Mouse (Mus musculus): ENCODE results near the gene Prmt3. TPM values are rescaled to one million over a fixed set of nuclear protein-coding genes. Genes with fewer than 3 reads are reported as not detected.

Prmt3 gene
- polyA plus RNA-seq, 1 experiment = 14.6 TPM

DNA sequence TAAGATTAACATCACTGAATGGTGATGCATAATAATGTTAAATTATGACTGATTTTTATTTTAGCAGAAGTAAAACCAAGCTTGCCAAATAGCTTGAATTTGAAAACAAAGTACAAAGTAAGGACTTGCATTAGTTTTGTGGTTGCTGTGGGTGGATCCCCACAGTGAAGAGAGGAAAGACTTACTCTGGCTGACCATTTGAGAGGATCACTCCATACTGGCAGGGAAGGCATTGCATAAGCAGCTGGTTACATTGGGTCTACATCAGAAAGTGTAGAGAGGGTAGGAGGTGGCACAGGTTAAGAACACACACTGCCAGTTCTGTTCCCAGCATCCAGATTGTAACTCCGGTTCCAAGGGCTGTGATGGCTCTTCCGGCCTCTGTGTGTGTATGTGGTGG is 4.9 kb downstream of the Prmt3 start:
- TF ChIP-seq POLR2A (IDR thresholded peaks at IDR 0.05; ENCODE audit: borderline replicate concordance, control insufficient read depth, low read depth, low read length) (no peak), CTCF (IDR thresholded peaks at IDR 0.05; ENCODE audit: control insufficient read depth, insufficient read depth, low read length) (no peak)
- Histone ChIP-seq H3K4me1 (ENCODE audit: control insufficient read depth, insufficient read depth, low read length) (no peaks in the 10 kb centered on the region; the same call in none of the 2 replicates), H3K27ac (ENCODE audit: control insufficient read depth, insufficient read depth, low read depth, low read length, poor library complexity) (peak overlapping the region; percentile 41; the same call in 1 of the 2 replicates), H3K4me3 (replicated peaks; ENCODE audit: control insufficient read depth, low read depth, low read length) (no peak overlapping the region)
- WGBS = 85% methylated on average over 2 of the region's 2 CpGs

- 88% methylated on average over 7 of the region's 7 CpGs for WGBS
- Histone ChIP-seq H3K27ac (ENCODE audit: control insufficient read depth, insufficient read depth, low read depth, low read length, poor library complexity) (no peak overlapping the region), H3K4me1 (ENCODE audit: control insufficient read depth, insufficient read depth, low read length) (no peaks in the 10 kb centered on the region; the same call in 1 of the 2 replicates), H3K4me3 (replicated peaks; ENCODE audit: control insufficient read depth, low read depth, low read length) (no peak overlapping the region)
- TF ChIP-seq CTCF (IDR thresholded peaks at IDR 0.05; ENCODE audit: control insufficient read depth, insufficient read depth, low read length) (no peak), POLR2A (IDR thresholded peaks at IDR 0.05; ENCODE audit: borderline replicate concordance, control insufficient read depth, low read depth, low read length) (no peak)
These were observed 7.0 kb downstream of the Prmt3 start for GRCm38 (mm10) chr7:49785141-49785540.

DNA sequence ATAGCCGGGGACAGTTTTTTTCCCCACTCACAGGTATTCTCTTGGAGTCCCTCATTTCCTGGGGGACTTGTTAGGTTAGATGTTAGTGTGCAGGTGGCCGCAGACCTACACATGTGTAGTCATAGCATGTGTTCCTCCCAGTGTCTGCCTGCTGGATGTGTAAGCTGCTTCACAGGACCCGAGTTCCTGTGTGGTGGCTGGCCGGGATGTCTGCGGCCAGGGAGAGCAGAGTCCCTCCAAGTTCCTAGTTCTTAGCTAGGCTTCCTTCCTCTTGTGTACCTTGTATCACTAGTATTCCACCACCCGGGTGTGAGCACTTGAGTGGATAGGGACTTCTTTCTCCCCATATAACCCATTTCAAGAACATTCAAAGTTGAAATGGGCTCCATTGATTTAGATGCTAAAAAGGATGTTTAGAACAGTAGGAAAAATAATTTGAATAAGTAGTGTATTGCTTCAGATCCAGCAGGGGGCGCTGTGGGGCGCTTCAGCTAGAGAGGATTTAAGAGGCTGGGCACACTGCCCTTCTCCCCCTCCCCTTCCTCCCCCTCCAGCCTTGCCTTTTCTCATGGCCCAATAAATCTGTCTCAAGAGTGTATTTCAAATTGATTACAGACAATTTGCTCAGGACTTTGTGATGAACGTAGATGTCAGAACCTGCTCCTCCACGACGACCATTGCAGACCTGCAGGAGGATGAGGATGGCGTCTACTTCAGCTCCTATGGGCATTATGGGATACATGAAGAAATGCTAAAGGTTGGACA is 8.7 kb downstream of the Prmt3 start:
- Histone ChIP-seq H3K27ac (ENCODE audit: control insufficient read depth, insufficient read depth, low read depth, low read length, poor library complexity) (no peak overlapping the region), H3K4me1 (ENCODE audit: control insufficient read depth, insufficient read depth, low read length) (no peaks in the 10 kb centered on the region; the same call in 1 of the 2 replicates), H3K4me3 (replicated peaks; ENCODE audit: control insufficient read depth, low read depth, low read length) (no peak overlapping the region)
- WGBS = 61% methylated on average over 12 of the region's 12 CpGs
- no peak for TF ChIP-seq POLR2A (IDR thresholded peaks at IDR 0.05; ENCODE audit: borderline replicate concordance, control insufficient read depth, low read depth, low read length)
- peak; percentile 58 for TF ChIP-seq CTCF (IDR thresholded peaks at IDR 0.05; ENCODE audit: control insufficient read depth, insufficient read depth, low read length)

DNA sequence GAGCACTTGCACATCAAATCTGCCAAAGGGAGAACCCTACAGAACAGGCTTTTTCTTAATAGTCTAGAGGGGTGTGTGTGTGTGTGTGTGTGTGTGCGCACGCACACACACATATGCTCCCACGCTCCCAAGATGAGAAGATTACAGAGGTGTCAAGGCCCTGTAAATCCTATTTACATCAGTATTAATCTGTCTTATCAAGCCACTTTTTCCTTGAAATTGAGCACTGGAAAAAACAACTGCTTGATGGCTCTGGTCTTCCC is 9.2 kb downstream of the Prmt3 start:
- Histone ChIP-seq H3K4me1 (ENCODE audit: control insufficient read depth, insufficient read depth, low read length) (no peaks in the 10 kb centered on the region; the same call in 1 of the 2 replicates), H3K4me3 (replicated peaks; ENCODE audit: control insufficient read depth, low read depth, low read length) (no peak overlapping the region), H3K27ac (ENCODE audit: control insufficient read depth, insufficient read depth, low read depth, low read length, poor library complexity) (no peak overlapping the region)
- no peak for TF ChIP-seq POLR2A (IDR thresholded peaks at IDR 0.05; ENCODE audit: borderline replicate concordance, control insufficient read depth, low read depth, low read length)
- no peak for TF ChIP-seq CTCF (IDR thresholded peaks at IDR 0.05; ENCODE audit: control insufficient read depth, insufficient read depth, low read length)
- 88% methylated on average over 3 of the region's 3 CpGs for WGBS

- TF ChIP-seq POLR2A (IDR thresholded peaks at IDR 0.05; ENCODE audit: borderline replicate concordance, control insufficient read depth, low read depth, low read length) (no peak), CTCF (IDR thresholded peaks at IDR 0.05; ENCODE audit: control insufficient read depth, insufficient read depth, low read length) (no peak)
- no peaks in the 10 kb centered on the region for H3K4me1 ChIP-seq (ENCODE audit: control insufficient read depth, insufficient read depth, low read length)
- H3K27ac ChIP-seq (ENCODE audit: control insufficient read depth, insufficient read depth, low read depth, low read length, poor library complexity) = no peak overlapping the region
- 83% methylated on average over 2 of the region's 2 CpGs for WGBS
- no peak overlapping the region for H3K4me3 ChIP-seq (replicated peaks; ENCODE audit: control insufficient read depth, low read depth, low read length)
These were observed 16.2 kb downstream of the Prmt3 start for GRCm38 (mm10) chr7:49794304-49794703.

DNA sequence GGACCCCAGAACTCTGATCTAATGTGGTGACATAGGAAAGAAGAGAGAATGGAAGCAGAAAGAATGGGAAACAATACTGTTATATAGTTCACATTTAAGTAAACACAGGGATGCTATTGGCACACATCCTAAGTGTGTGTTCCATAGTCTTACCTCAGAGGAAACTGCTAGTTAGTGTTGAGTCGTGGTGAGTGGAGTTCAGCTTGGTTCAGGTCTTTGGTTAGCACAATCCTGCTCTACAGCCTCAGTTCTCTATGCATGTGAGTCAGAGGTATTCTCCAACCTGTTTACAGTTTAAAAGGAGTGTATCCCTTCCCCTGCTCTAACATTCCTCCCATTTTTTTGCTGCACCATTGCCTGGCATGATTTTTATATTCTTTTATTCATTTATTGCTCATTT is 19.0 kb downstream of the Prmt3 start:
- H3K27ac ChIP-seq (ENCODE audit: control insufficient read depth, insufficient read depth, low read depth, low read length, poor library complexity) = no peak overlapping the region
- TF ChIP-seq POLR2A (IDR thresholded peaks at IDR 0.05; ENCODE audit: borderline replicate concordance, control insufficient read depth, low read depth, low read length) (no peak), CTCF (IDR thresholded peaks at IDR 0.05; ENCODE audit: control insufficient read depth, insufficient read depth, low read length) (no peak)
- WGBS = 40% methylated on average over 1 of the region's 1 CpGs

DNA sequence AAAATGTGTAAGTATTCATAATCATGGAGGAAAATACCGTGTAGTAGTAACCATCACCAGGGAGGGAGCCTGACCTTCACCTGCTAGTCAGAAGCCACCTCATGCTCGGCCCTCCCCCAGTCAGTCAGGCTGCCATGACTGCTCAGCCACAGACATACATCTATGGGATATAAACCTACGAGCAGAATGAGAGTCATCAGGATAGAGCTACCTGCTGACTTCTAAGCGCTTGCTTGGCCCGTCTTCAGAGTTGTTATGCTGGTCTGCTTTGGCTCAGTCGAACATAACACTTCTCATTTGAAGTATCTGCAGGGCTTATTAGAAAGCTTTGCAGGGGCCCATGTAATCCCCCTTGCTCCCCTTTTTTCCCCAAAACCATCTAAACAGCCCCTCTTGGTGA is 25.4 kb downstream of the Prmt3 start:
- 85% methylated on average over 6 of the region's 6 CpGs for WGBS
- TF ChIP-seq CTCF (IDR thresholded peaks at IDR 0.05; ENCODE audit: control insufficient read depth, insufficient read depth, low read length) (no peak), POLR2A (IDR thresholded peaks at IDR 0.05; ENCODE audit: borderline replicate concordance, control insufficient read depth, low read depth, low read length) (no peak)
- Histone ChIP-seq H3K27ac (ENCODE audit: control insufficient read depth, insufficient read depth, low read depth, low read length, poor library complexity) (no peak overlapping the region), H3K4me1 (ENCODE audit: control insufficient read depth, insufficient read depth, low read length) (no peaks in the 10 kb centered on the region), H3K4me3 (replicated peaks; ENCODE audit: control insufficient read depth, low read depth, low read length) (no peak overlapping the region)

More for the DNA sequence above, 19.0 kb downstream of the Prmt3 start:
- H3K4me3 ChIP-seq (replicated peaks; ENCODE audit: control insufficient read depth, low read depth, low read length) = no peak overlapping the region
- H3K4me1 ChIP-seq (ENCODE audit: control insufficient read depth, insufficient read depth, low read length) = no peaks in the 10 kb centered on the region

- no peak overlapping the region for H3K27ac ChIP-seq (ENCODE audit: control insufficient read depth, insufficient read depth, low read depth, low read length, poor library complexity)
- TF ChIP-seq CTCF (IDR thresholded peaks at IDR 0.05; ENCODE audit: control insufficient read depth, insufficient read depth, low read length) = no peak
- no peak overlapping the region for H3K4me3 ChIP-seq (replicated peaks; ENCODE audit: control insufficient read depth, low read depth, low read length)
- WGBS = 62% methylated on average over 5 of the region's 5 CpGs
- no peaks in the 10 kb centered on the region for H3K4me1 ChIP-seq (ENCODE audit: control insufficient read depth, insufficient read depth, low read length)
These were observed 26.6 kb downstream of the Prmt3 start for GRCm38 (mm10) chr7:49804638-49805165.

Data from bone marrow, adult 2 months (tissue).